Mouse (Mus musculus): ENCODE results near the gene Rnf166.

DNA sequence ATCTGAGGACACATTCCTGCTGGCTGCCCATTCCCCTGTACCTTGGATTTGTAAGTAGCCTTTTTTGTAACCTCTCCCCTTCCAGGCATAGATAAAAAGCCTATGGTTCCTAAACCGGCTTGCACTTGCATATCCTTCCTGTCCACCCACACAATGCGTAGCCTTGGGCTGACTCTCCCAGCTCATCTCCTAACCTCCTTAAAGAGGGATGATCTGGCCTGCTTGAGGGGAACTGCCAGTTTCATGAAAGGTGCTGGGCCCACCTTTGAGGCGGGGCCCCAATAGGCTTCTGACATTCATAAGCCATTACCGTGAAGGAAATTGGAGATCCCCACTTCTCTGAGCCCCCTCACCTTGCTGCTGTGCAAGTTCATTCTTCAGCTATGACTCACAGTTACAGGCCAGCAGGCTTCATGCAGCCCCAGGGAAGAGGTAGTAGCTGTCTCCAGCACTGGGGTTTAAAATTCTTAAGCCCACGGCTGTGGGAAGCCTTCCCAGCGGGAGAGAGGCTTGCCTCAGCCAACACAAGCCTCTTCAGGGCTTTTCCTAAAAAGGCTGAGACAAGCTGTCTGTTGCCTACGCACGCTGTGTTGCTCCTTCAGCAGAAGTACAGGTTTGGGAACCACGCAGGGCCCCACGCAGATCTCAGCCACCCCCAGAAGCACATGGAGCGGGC lies 14.3 kb downstream of the Rnf166 start:
- no peak for TF ChIP-seq CTCF (IDR thresholded peaks at IDR 0.05; ENCODE audit: extremely low read depth, insufficient read depth, insufficient read length, insufficient replicate concordance)
- no peak for TF ChIP-seq POLR2A (IDR thresholded peaks at IDR 0.05; ENCODE audit: low read depth, low read length)

Measured in spleen, adult 2 months (tissue).